Mouse (Mus musculus): ENCODE data around the gene Rxfp3.

DNA sequence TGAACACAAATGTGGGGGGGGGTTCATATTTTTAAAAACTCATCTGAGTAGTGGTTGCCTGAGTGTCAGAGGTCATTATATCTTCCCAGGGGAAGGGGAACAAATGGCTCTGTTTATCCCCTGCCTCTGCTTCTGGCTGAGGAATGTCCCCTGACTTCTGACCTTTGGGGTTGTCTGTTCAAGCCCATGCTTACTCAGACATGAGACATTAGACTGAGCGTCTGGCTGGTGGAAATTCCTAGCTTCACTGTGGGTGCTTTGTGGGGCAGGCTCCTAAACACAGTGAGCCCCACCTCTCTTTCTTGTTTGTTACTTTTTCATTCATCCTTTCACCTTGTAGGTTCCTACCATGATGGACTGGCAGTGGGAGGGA lies 47.2 kb upstream of the Rxfp3 start:
- TF ChIP-seq CTCF (IDR thresholded peaks at IDR 0.05) = no peak
- no peak for TF ChIP-seq EP300 (IDR thresholded peaks at IDR 0.05)
